Mouse (Mus musculus): Measurements from ENCODE around the gene Dtd1. TPM values are rescaled to one million over a fixed set of nuclear protein-coding genes. Genes with fewer than 3 reads are reported as not detected.

The Dtd1 gene
- polyA plus RNA-seq, 1 experiment, result 10.5 TPM

DNA sequence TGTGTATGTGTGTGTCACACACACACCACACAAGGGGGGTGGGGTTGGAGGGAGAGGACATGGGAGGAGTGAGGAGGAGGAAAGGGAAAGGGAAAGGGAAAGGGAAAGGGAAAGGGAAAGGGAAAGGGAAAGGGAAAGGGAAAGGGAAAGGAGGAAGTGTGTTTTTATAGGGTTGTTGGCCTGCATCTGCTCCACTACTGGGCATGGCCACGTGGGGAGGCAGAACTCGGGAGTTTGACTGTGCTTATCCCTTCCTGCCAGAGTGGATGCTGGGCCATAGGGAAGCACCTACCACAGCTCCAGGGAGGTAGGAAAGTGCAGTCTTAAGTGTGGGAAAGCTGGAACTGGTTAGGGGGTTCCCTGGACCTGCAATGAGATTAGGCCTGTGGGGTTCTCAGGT, 114.9 kb downstream of the Dtd1 start:
- H3K4me3 ChIP-seq, result no peak overlapping the region
- no peak overlapping the region for H3K4me2 ChIP-seq (ENCODE audit: low read depth)
- TF ChIP-seq CEBPB (IDR thresholded peaks at IDR 0.05; ENCODE audit: insufficient read depth, poor library complexity, severe bottlenecking) (no peak), TCF12 (IDR thresholded peaks at IDR 0.05; ENCODE audit: insufficient read depth, poor library complexity, severe bottlenecking) (no peak), MYOD1 (IDR thresholded peaks at IDR 0.05; ENCODE audit: control insufficient read depth in 1 of 3, insufficient read length in 2 of 3, low read depth in 2 of 3) (no peak)
- H3ac ChIP-seq (ENCODE audit: control insufficient read depth, insufficient read length), result no peak overlapping the region
- no peaks in the 10 kb centered on the region for H3K79me2 ChIP-seq (ENCODE audit: control insufficient read depth, insufficient read depth)
- no peaks in the 10 kb centered on the region for H3K27me3 ChIP-seq (ENCODE audit: control insufficient read depth, insufficient read depth, insufficient read length)
- H3K36me3 ChIP-seq (ENCODE audit: control insufficient read depth, insufficient read depth), result no peaks in the 10 kb centered on the region

DNA sequence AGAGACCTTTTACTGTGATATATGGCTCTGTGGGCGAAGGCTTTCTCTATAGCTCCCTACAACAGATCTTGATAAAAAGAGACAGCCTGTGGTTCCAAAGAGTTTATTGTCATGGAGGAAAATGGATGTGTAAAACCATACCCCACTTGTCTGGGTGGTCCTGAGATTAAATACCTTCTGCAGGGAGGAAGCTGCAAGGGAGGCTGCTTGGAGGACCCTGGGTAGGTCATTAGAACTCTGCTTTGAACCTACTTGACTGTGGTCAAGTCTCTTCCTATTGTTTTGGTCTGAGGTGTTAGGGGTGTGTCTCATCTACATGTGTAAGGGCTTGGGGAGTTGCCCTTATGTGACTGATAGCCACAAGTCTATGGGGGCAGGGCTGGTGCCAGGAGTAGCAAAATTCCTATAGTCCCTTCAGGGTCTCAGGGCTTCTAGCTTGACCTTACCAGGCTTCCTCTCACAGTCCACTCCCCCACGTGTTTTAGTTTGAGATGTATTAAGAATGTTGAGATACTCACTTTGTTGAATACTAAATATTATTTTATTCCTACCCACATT, 115.6 kb downstream of the Dtd1 start:
- TF ChIP-seq MAX (IDR thresholded peaks at IDR 0.05; ENCODE audit: low read depth) (no peak), USF1 (IDR thresholded peaks at IDR 0.05; ENCODE audit: low read depth) (no peak), MYOG (IDR thresholded peaks at IDR 0.05; ENCODE audit: control insufficient read depth in 1 of 3, insufficient read depth in 1 of 3, insufficient read length in 2 of 3, low read depth in 2 of 3) (no peak), TCF12 (IDR thresholded peaks at IDR 0.05; ENCODE audit: insufficient read depth, poor library complexity, severe bottlenecking) (no peak), REST (IDR thresholded peaks at IDR 0.05; ENCODE audit: insufficient read depth, insufficient read length) (no peak), SRF (IDR thresholded peaks at IDR 0.05; ENCODE audit: control insufficient read depth, insufficient read length, low read depth) (no peak), TCF3 (IDR thresholded peaks at IDR 0.05; ENCODE audit: insufficient read length, low read depth) (no peak), POLR2A (IDR thresholded peaks at IDR 0.05; ENCODE audit: insufficient read length, low read depth) (no peak)
- no peak overlapping the region for H3ac ChIP-seq (ENCODE audit: control insufficient read depth, insufficient read length)
- H3K36me3 ChIP-seq (ENCODE audit: control insufficient read depth, insufficient read depth), result no peaks in the 10 kb centered on the region
- H3K4me3 ChIP-seq, result no peak overlapping the region
- H3K27me3 ChIP-seq (ENCODE audit: control insufficient read depth, insufficient read depth, insufficient read length), result no peaks in the 10 kb centered on the region
- H3K79me2 ChIP-seq (ENCODE audit: control insufficient read depth, insufficient read depth), result no peaks in the 10 kb centered on the region
- no peak overlapping the region for H3K4me2 ChIP-seq (ENCODE audit: low read depth)

DNA sequence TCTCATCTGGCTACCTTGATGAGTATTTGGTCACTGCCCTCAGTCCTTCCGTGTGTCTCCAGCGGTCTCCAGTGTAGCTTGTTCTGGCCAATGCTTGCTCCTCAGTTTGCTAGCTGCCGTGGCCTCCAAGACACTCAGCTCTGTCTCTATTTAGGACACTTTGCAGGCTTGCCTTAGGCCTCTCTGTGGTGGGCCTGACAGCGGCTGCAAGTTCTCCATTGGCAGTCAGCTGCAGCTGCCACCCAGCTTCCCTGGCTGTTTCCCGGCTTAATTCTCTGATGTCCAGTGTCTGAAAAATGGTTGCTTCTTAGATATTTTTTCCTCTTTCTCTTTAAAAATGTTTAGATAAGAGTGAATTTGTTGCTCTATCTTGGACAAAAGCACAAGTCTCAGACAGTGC, 116.6 kb downstream of the Dtd1 start:
- H3K36me3 ChIP-seq (ENCODE audit: control insufficient read depth, insufficient read depth), result no peaks in the 10 kb centered on the region
- no peaks in the 10 kb centered on the region for H3K79me2 ChIP-seq (ENCODE audit: control insufficient read depth, insufficient read depth)
- no peak overlapping the region for H3K4me2 ChIP-seq (ENCODE audit: low read depth)
- no peak for TF ChIP-seq REST (IDR thresholded peaks at IDR 0.05; ENCODE audit: insufficient read depth, insufficient read length)
- TF ChIP-seq TCF12 (IDR thresholded peaks at IDR 0.05; ENCODE audit: insufficient read depth, poor library complexity, severe bottlenecking), result no peak
- no peak for TF ChIP-seq MAX (IDR thresholded peaks at IDR 0.05; ENCODE audit: low read depth)
- no peak for TF ChIP-seq MYOG (IDR thresholded peaks at IDR 0.05; ENCODE audit: control insufficient read depth in 1 of 3, insufficient read depth in 1 of 3, insufficient read length in 2 of 3, low read depth in 2 of 3)
- no peak for TF ChIP-seq TCF3 (IDR thresholded peaks at IDR 0.05; ENCODE audit: insufficient read length, low read depth)
- TF ChIP-seq MYOD1 (IDR thresholded peaks at IDR 0.05; ENCODE audit: control insufficient read depth in 1 of 3, insufficient read length in 2 of 3, low read depth in 2 of 3), result no peak
- no peak overlapping the region for H3K4me3 ChIP-seq
- no peak overlapping the region for H3ac ChIP-seq (ENCODE audit: control insufficient read depth, insufficient read length)
- no peaks in the 10 kb centered on the region for H3K27me3 ChIP-seq (ENCODE audit: control insufficient read depth, insufficient read depth, insufficient read length)

DNA sequence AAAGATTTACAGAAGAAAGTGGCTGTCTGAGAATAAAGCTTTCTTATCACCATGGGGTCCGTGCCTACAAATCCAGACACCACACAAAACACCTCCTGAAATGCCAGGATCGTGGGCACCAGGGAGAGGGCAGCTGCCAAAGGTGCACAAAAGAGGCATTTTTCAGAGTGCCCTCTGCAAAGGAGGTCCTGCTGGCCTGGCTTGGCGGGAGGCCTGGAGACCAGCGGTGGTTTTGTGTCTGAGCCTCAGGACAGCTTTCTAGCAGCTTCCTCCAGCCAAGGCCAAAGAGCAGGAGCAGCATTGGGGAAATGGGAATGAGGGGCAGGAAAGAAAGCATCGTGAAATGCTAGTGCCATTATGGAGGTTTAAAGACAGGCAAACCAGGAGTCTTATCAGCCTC, 118.6 kb downstream of the Dtd1 start:
- no peak overlapping the region for H3K4me2 ChIP-seq (ENCODE audit: low read depth)
- no peak overlapping the region for H3K4me3 ChIP-seq
- H3ac ChIP-seq (ENCODE audit: control insufficient read depth, insufficient read length), result no peak overlapping the region
- no peaks in the 10 kb centered on the region for H3K79me2 ChIP-seq (ENCODE audit: control insufficient read depth, insufficient read depth)
- no peak for TF ChIP-seq POLR2A (IDR thresholded peaks at IDR 0.05; ENCODE audit: insufficient read length, low read depth)
- TF ChIP-seq POLR2AphosphoS2 (IDR thresholded peaks at IDR 0.05; ENCODE audit: insufficient read length, low read depth), result no peak
- TF ChIP-seq REST (IDR thresholded peaks at IDR 0.05; ENCODE audit: insufficient read depth, insufficient read length), result no peak
- TF ChIP-seq USF1 (IDR thresholded peaks at IDR 0.05; ENCODE audit: low read depth), result no peak
- TF ChIP-seq SRF (IDR thresholded peaks at IDR 0.05; ENCODE audit: control insufficient read depth, insufficient read length, low read depth), result no peak
- TF ChIP-seq CEBPB (IDR thresholded peaks at IDR 0.05; ENCODE audit: insufficient read depth, poor library complexity, severe bottlenecking), result no peak
- H3K36me3 ChIP-seq (ENCODE audit: control insufficient read depth, insufficient read depth), result no peaks in the 10 kb centered on the region
- H3K27me3 ChIP-seq (ENCODE audit: control insufficient read depth, insufficient read depth, insufficient read length), result no peaks in the 10 kb centered on the region

DNA sequence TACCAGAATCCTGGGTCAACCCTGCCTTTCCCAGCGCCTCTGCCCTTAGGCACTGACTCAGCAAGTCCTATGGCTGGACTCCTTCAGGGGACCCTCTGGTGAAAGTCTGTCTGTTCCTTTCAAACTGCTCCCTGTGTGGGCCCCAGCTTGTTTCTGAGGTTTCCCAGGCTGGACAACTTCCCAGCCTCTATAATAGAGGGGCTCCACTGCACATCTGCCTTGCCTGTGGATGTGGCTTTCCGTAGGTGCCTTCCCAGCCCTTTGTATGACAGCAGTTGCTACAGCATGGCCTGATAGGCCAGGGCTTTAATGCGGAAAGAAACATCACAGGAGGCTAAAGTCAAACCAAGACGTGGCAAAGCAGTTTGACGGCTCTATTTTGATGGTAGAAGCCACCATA, 119.6 kb downstream of the Dtd1 start:
- Histone ChIP-seq H3K4me2 (ENCODE audit: low read depth) (no peak overlapping the region), H3K36me3 (ENCODE audit: control insufficient read depth, insufficient read depth) (no peaks in the 10 kb centered on the region), H3K4me3 (no peak overlapping the region), H3ac (ENCODE audit: control insufficient read depth, insufficient read length) (no peak overlapping the region), H3K79me2 (ENCODE audit: control insufficient read depth, insufficient read depth) (no peaks in the 10 kb centered on the region), H3K27me3 (ENCODE audit: control insufficient read depth, insufficient read depth, insufficient read length) (no peaks in the 10 kb centered on the region)
- TF ChIP-seq POLR2AphosphoS2 (IDR thresholded peaks at IDR 0.05; ENCODE audit: insufficient read length, low read depth) (no peak), MYOG (IDR thresholded peaks at IDR 0.05; ENCODE audit: control insufficient read depth in 1 of 3, insufficient read depth in 1 of 3, insufficient read length in 2 of 3, low read depth in 2 of 3) (no peak)

DNA sequence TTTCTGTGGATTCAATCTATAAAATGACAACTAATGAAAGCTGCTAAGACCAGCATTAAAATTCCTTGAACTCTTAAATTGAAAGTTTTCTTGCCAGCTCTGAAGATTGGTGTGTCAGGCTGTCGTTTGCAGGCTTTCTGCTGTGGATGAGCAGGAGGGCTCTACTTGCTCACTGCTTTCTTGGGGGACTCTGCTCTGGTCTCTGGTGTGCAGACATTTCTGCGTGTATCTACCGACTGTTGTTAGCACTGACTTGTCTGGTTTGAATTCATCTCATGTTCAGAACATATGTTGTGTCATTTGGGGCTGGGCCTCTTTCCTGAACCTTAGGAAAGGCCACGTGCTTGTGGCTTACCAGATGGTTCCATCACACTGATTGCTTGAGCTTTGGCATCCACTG, 120.0 kb downstream of the Dtd1 start:
- Histone ChIP-seq H3K79me2 (ENCODE audit: control insufficient read depth, insufficient read depth) (no peaks in the 10 kb centered on the region), H3ac (ENCODE audit: control insufficient read depth, insufficient read length) (no peak overlapping the region), H3K4me3 (no peak overlapping the region), H3K4me2 (ENCODE audit: low read depth) (no peak overlapping the region), H3K36me3 (ENCODE audit: control insufficient read depth, insufficient read depth) (no peaks in the 10 kb centered on the region), H3K27me3 (ENCODE audit: control insufficient read depth, insufficient read depth, insufficient read length) (no peaks in the 10 kb centered on the region)
- TF ChIP-seq POLR2AphosphoS2 (IDR thresholded peaks at IDR 0.05; ENCODE audit: insufficient read length, low read depth), result no peak
- TF ChIP-seq MYOD1 (IDR thresholded peaks at IDR 0.05; ENCODE audit: control insufficient read depth in 1 of 3, insufficient read length in 2 of 3, low read depth in 2 of 3), result no peak
